8 mouse cellular contexts compared by ENCODE assay signal in the genomic region with DNA sequence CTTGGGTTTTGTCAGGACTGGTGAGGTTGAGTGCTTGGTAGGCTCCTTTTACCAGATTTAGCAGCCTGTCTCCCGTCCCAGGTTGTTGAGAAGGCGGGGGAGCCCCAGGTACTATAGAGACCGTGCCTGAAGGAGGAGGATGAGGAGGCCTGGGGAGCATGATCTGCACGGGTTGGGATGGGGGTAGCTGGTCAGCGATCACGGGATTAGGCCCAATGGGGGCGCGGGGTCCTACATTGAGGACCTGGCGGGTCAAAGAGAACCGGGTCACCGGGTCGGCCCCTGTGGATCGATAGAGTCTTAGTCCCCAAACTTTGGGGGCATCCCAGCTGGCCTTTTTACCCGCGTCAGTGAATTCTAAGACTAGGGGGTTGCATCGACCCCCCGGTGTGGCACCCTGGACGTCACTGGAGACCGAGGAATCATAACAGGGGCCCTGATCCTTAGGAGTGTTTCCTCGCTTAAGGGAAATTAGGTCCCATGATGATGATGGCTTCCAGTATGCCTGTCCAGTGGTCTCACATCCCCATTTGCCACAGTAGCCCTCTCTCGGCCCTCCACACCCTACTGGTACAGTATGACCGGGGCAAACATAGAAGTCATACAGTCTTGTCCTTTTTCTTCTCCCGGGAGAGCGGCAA. TPM values are rescaled to one million over a fixed set of nuclear protein-coding genes. Genes with fewer than 3 reads are reported as not detected.
DNase-seq lines count a peak whose midpoint lies in the region.

No protein-coding gene starts in this region.

- peak; percentile 40 for DNase-seq in adrenal gland, postnatal 14 days
- peak; percentile 51 to 60 for DNase-seq in cerebellum, postnatal 36 days
- peak; percentile 99 for DNase-seq in heart, adult 11 months
- peak; percentile 62 for DNase-seq in kidney, postnatal 10 days
- DNase-seq in left cerebral cortex, adult 11 months (ENCODE audit: low spot score), result peak; percentile 47
- peak; percentile 32 to 51 for DNase-seq in natural killer cell, adult 2 months (ENCODE audit: low spot score in 2 of 2)
- peak; percentile 55 to 58 for DNase-seq in spleen, postnatal 36 days (ENCODE audit: low spot score in 2 of 2)
- peak; percentile 64 for DNase-seq in urinary bladder, postnatal 14 days (ENCODE audit: low spot score)

RNA-seq across cellular contexts. Expression of a gene that starts 27.7 kb away (rescaled TPM):
- total RNA-seq in adrenal gland, postnatal 14 days (2021), result 128 and 149 TPM in 2 replicates

Comparison
In these comparisons a context has a peak if more than half of its experiments do, and no peak if none do; other contexts are left out.
1. Peak in every context shown above with its lines: DNase-seq.
2. DNase-seq: peak in every context shown above with its lines; median percentile 99 in heart, adult 11 months; 64 in urinary bladder, postnatal 14 days; 62 in kidney, postnatal 10 days; 56 in spleen, postnatal 36 days; 56 in cerebellum, postnatal 36 days; 47 in left cerebral cortex, adult 11 months; 42 in natural killer cell, adult 2 months; 40 in adrenal gland, postnatal 14 days.